Mouse (Mus musculus): ENCODE measurements around the gene Polr3e. TPM values are rescaled to one million over a fixed set of nuclear protein-coding genes. Genes with fewer than 3 reads are reported as not detected.

Polr3e gene
- 10 to 100 TPM; 30.4 to 30.9 TPM for total RNA-seq (2021)
- long read RNA-seq, experiment 1, full-length matches to known transcripts, result 20 of 40 reads
- long read RNA-seq, experiment 1, partial matches to known transcripts, result 6 of 40 reads
- long read RNA-seq, experiment 1, other reads (novel, unspliced or antisense), result 14 of 40 reads
- long read RNA-seq, experiment 2, full-length matches to known transcripts, result 23 of 34 reads
- long read RNA-seq, experiment 2, partial matches to known transcripts, result 6 of 34 reads
- long read RNA-seq, experiment 2, other reads (novel, unspliced or antisense), result 5 of 34 reads

DNA sequence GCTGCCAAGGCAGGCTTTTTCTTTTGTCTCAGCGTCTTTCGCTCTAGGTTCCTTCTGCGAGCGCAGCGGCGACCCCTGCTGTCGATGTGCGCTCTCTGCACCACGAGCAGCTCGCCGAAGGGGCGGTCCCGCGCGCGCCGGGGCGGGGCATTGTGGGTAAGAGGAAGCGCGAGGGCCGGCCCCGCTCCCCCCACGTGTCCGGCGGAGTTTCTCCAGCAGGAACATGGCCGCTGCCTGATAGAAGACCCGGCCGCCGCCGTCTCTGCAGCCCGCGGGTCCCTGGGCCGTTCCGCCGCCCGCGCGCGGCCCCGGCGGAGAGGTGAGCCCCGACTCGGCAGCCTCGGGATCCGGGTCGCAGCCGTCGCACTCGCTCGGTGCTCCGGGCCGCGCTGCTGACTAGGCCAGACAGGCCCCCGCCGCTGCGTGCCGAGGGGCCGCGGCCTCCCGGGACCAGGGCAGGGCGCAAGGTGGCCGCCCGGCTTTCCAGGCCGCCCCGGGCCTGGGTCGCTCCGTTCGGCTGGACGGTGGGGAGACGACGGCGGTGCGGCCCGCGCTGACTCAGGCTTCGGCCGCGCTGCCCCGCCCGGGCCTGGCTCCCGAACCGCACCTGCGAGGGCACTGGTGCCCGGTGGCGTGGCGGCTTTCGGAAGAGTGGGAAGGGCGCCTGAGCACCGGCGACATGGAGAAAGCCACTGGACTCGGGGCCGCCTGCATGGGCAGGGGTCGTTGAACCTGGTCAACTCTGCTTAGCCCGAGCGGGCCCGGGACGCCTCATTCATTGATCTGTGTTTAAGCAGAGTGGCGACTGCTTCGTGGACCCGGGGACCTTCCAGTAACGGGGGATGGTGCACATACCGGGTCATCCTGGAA lies at the start of gene Polr3e:
TSS of gene Polr3e (plus strand) at position 153 of the 870 bp plus-strand sequence.
- DNase-seq (ENCODE audit: low spot score in 2 of 2), result peak; percentile 99 to 100
- intact Hi-C loops (cut with DNase I), result loop anchor here (1.0 to 10.0 kb wide), 3 partner anchors 75 to 243 kb away; partner anchors contain the start of genes Eef2k, Mosmo and Pdzd9

DNA sequence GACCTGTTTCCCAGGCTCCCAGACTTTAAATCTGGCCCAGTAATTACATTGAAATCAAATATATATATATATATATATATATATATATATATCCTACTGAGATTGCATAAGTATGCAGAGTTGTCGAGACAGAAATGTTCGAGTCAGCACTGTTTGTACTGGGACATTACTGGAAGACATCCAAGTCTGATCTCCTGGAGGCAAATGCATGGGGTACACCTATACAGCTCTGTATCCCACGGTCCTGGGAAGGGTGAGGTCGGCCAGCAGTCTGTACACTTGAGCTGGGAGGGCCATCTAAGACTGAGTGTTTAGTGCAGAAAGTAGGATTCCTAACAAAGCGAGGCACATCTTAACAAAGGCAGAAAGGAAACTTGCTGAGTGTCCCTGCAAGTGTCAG lies 47.7 kb upstream of the Polr3e start:
- intact Hi-C loops (cut with DNase I), result no loop called here
- DNase-seq (ENCODE audit: low spot score in 2 of 2), result peak; percentile 29 to 52

GRCm38 (mm10) chr7:120870431-120871008 lies 47.0 kb upstream of the Polr3e start:
- intact Hi-C loops (cut with DNase I), result no loop called here
- peak; percentile 16 to 52 for DNase-seq (ENCODE audit: low spot score in 2 of 2)

DNA sequence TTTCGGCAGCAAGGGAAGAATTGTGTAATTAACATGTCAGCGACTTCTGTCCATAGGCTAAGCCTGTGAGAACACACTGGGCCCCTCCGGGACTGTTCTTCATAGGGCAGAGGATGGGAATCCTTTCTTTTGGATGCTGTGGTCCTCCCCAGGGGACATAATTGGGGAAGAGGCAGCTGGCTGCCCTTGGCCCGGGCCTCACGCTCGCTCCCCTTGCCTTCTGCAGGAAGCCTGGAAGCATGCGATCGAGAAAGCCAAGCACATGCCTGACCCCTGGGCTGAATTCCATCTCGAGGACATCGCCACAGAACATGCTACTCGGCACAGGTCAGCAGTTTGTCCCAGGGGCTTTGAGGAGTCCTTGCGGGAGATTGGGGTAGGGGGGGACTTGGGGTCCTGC lies 44.5 kb upstream of the Polr3e start:
- no peak for DNase-seq (ENCODE audit: low spot score in 2 of 2)
- intact Hi-C loops (cut with DNase I), result no loop called here

GRCm38 (mm10) chr7:120874021-120874420 lies 43.5 kb upstream of the Polr3e start:
- intact Hi-C loops (cut with DNase I), result no loop called here
- no peak for DNase-seq (ENCODE audit: low spot score in 2 of 2)

- no peak for DNase-seq (ENCODE audit: low spot score in 2 of 2)
- intact Hi-C loops (cut with DNase I), result loop anchor here (5.0 kb wide), 1 partner anchor 33 kb away; the partner anchor contains the start of gene Eef2k
Measured at GRCm38 (mm10) chr7:120874764-120875539, 42.6 kb upstream of the Polr3e start.

DNA sequence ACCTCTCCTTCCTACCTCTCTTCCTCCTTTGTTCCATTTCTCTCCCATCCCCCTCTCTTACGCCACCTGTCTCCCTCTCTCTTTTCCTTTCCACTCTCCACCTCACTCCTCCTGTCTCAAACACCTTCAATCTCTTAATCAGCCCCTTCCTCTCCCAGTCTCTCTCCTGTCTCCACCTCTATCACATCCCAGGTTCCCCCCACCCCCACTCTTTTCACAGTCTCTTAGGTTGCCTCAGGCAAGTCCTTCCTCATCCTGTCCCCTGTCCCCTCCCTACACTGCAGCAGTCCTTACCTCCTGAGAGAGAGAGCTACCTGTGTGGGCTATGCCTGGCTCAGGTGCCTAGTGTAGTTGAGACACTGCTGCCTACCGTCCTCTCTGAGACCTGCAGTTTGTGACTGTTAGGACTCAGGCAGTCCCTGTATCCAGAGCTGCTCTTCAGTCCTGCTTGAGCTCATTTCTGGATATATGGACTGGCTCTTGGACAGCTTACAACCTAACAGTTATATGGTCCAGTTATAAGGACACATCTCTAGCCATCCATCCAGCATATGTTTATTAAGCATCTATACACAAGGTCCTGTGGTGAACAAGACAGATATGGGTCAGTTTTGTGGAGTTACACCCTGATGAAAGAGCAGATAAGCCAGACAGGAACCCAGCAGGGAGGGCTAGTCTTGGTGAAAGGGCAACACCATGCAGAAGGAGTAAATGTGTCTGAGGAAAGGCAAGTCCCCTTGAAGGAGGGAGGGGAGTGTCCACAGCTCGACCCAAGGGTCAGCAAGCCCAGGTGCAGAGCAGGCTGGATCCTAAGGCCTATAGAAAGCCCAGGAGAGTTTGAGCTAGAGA lies 41.8 kb upstream of the Polr3e start:
- intact Hi-C loops (cut with DNase I), result loop anchor here (5.0 kb wide), 1 partner anchor 33 kb away; the partner anchor contains the start of gene Eef2k

DNA sequence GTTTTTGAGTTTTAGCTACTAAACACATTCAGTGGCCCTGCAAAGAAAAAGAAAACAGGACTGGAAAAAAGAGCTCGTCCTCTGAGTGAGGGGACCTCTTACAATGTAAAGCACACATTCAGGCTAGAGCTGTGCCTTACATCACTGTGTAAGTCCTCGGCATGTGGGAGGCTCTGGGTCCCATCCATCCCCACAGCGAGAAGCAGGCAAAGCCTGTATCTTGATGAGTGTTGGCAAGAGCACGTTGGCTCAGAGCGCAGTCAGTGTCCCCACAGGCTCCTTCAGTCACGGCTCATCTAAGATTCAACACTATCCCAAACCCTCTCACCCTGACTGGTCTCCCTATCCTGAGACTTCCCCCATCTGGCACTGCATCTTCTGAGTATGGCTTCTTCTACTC lies 39.3 kb upstream of the Polr3e start:
- intact Hi-C loops (cut with DNase I), result loop anchor here (5.0 kb wide), 1 partner anchor 36 kb away; the partner anchor contains the start of gene Eef2k
- peak; percentile 11 to 50 for DNase-seq (ENCODE audit: low spot score in 2 of 2)

More for the DNA sequence above, 41.8 kb upstream of the Polr3e start:
- DNase-seq (ENCODE audit: low spot score in 2 of 2), result no peak

DNA sequence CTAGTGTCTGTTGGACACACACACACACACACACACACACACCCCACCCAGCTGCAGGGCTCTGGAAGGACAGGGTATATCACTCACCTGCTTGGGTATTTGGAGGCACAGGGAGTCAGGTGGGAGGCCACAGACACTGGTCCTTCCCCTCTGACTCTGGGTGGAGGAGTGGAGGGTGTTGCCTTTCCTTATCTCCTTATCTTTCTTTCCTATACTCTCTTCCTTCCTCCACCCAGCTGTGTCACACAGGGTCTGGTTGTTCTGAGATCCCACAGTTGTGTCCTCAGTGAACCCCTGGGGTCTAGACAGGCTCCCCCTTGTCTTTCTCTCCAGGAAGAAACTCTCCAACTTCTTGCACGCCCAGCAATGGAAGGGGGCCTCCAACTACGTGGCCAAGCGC lies 37.6 kb upstream of the Polr3e start:
- DNase-seq (ENCODE audit: low spot score in 2 of 2), result no peak
- intact Hi-C loops (cut with DNase I), result loop anchor here (5.0 kb wide), 1 partner anchor 38 kb away; the partner anchor contains the start of gene Eef2k

DNA sequence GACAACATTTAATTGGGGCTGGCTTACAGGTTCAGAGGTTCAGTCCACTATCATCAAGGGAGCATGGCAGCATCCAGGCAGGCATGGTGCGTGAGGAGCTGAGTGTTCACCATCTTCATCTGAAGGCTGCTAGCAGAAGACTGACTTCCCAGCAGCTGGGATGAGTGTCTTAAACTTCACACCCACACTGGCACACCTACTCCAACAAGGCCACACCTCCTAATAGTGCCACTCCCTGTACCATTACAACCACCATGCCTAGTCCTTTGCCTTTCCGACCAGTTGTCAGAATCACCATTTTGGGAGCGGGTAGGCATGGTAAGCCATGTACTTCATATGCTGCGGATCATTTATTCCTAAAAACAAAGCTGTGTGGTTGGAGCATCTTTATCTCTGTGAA lies 36.8 kb upstream of the Polr3e start:
- no peak for DNase-seq (ENCODE audit: low spot score in 2 of 2)
- intact Hi-C loops (cut with DNase I), result no loop called here

- DNase-seq (ENCODE audit: low spot score in 2 of 2), result no peak
- intact Hi-C loops (cut with DNase I), result no loop called here
Measured at GRCm38 (mm10) chr7:120881451-120881850, 36.1 kb upstream of the Polr3e start.

- intact Hi-C loops (cut with DNase I), result no loop called here
- DNase-seq (ENCODE audit: low spot score in 2 of 2), result no peak
Measured at GRCm38 (mm10) chr7:120882674-120883073, 34.9 kb upstream of the Polr3e start.

DNA sequence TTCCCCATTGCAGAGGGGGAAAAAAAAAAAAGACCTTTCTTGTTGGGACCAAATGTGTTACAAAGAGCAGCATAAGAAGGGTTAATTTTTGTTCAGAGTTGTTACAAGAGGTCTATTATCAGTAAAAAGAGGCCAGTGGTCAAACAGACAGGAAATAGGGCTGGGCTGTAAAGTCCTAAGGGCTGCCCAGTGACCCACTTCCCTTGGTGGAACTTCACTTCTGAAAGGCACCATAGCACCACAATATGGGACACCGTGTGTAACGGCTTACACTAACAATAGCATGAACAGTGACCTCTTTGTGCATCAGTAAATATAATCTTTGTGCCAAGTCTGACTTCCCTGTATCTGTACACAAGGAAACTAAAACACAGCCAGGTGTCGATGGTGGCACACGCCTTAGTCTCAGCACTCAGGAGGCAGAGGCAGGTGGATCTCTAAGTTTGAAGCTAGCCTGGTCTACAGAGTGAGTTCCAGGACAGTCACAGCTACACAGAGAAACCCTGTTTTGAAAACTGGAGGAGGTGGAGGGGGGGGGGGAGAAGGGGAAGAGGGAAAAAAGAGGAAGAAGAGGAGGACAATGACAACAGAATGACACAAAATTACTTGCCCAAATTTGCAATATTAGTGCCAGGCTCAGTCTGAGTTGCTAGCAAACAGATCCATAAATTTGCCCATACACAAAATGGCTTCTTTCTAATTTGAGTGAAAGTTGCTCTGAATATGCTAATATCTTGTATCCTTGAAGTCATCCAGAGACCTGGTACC lies 33.8 kb upstream of the Polr3e start:
- intact Hi-C loops (cut with DNase I), result no loop called here
- DNase-seq (ENCODE audit: low spot score in 2 of 2), result no peak

DNA sequence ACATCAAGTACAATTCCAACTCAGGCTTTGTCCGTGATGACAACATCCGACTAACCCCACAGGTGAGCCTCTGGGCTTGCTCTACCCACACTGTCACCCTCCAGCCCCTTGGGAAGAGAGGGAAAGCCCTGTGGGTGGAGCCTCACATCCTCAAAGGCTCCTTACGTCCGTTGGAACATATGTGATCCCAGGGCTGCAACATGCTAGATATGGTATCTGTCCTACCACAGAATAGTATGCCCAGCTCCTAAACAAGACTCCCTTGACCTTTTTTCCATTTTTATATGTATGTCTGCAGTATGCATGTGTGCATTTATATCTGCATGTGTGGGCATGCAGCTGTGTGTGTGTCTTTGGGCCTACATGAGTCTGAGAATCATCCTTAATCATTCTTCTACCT lies 32.8 kb upstream of the Polr3e start:
- intact Hi-C loops (cut with DNase I), result no loop called here
- no peak for DNase-seq (ENCODE audit: low spot score in 2 of 2)

- no peak for DNase-seq (ENCODE audit: low spot score in 2 of 2)
- intact Hi-C loops (cut with DNase I), result no loop called here
Measured at GRCm38 (mm10) chr7:120893123-120893522, 24.4 kb upstream of the Polr3e start.

- DNase-seq (ENCODE audit: low spot score in 2 of 2), result no peak
- intact Hi-C loops (cut with DNase I), result no loop called here
Measured at GRCm38 (mm10) chr7:120897054-120897453, 20.5 kb upstream of the Polr3e start.

- intact Hi-C loops (cut with DNase I), result no loop called here
Measured at GRCm38 (mm10) chr7:120897711-120898335, 19.7 kb upstream of the Polr3e start.

More at GRCm38 (mm10) chr7:120897711-120898335, 19.7 kb upstream of the Polr3e start:
- no peak for DNase-seq (ENCODE audit: low spot score in 2 of 2)

Data from left cerebral cortex, postnatal 14 days (tissue).